Mouse (Mus musculus): Measurements from ENCODE around the gene Pdik1l. TPM values are rescaled to one million over a fixed set of nuclear protein-coding genes. Genes with fewer than 3 reads are reported as not detected.

The Pdik1l gene
- polyA plus RNA-seq, 1 experiment, result 3.4 TPM

DNA sequence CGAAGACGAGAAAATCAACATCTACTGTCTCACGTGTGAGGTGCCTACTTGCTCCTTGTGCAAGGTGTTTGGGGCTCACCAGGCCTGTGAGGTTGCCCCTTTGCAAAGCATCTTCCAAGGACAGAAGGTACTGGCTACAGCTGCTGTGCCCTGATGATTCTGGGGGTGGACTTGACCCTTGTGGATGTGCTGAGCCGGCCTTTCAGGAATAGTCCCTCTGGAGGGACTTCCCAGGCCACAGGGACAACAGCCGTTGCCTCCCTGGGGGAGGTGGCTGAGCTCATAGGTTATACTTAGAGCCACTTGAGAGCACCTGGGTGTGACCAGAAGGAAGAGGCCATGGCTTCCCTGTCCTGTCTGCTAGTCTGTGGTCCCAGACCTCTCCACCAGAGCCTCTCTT, 32.0 kb upstream of the Pdik1l start:
- TF ChIP-seq POLR2A (IDR thresholded peaks at IDR 0.05; ENCODE audit: low read depth, low read length) (no peak), CTCF (conservative IDR thresholded peaks at IDR 0.05; ENCODE audit: insufficient read depth, insufficient read length, low read depth, low read length) (no peak)
- no peaks in the 10 kb centered on the region for H3K27me3 ChIP-seq (replicated peaks; ENCODE audit: control insufficient read depth, insufficient read depth, low read length)
- H3K4me1 ChIP-seq (ENCODE audit: control insufficient read depth, insufficient read depth, low read length), result no peaks in the 10 kb centered on the region; the same call in 1 of the 2 replicates
- no peaks in the 10 kb centered on the region for H3K36me3 ChIP-seq (ENCODE audit: control insufficient read depth, insufficient read depth, low read length)
- no peak for DNase-seq
- H3K4me3 ChIP-seq (ENCODE audit: insufficient read depth, low read depth, low read length), result no peak overlapping the region
- 67% methylated on average over 5 of the region's 5 CpGs for WGBS
- H3K27ac ChIP-seq (ENCODE audit: insufficient read depth, low read depth, low read length), result no peak overlapping the region

DNA sequence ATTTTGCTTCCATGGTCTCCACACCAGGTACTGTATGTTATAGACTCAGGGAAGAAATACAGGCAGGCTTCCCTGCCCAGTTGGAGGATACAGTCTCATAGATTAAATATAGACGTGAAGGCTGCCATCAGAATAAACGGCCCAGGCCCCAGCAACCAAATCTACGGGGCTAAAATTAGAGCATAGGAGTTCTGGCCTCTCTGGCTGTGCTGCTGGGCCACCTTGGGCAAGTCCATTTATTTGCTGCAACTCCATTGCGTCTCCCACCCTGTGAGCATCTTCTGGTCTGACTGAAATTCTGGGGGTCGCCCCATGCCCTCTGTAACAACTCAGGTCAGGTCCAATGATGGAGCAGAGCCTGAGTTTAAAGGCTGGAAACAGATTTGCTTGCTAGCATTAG, 31.4 kb upstream of the Pdik1l start:
- Histone ChIP-seq H3K4me1 (ENCODE audit: control insufficient read depth, insufficient read depth, low read length) (no peaks in the 10 kb centered on the region), H3K36me3 (ENCODE audit: control insufficient read depth, insufficient read depth, low read length) (no peaks in the 10 kb centered on the region), H3K4me3 (ENCODE audit: insufficient read depth, low read depth, low read length) (no peak overlapping the region), H3K27me3 (replicated peaks; ENCODE audit: control insufficient read depth, insufficient read depth, low read length) (no peaks in the 10 kb centered on the region), H3K27ac (ENCODE audit: insufficient read depth, low read depth, low read length) (no peak overlapping the region)
- DNase-seq, result no peak
- TF ChIP-seq CTCF (conservative IDR thresholded peaks at IDR 0.05; ENCODE audit: insufficient read depth, insufficient read length, low read depth, low read length), result no peak
- no peak for TF ChIP-seq POLR2A (IDR thresholded peaks at IDR 0.05; ENCODE audit: low read depth, low read length)
- 91% methylated on average over 5 of the region's 5 CpGs for WGBS

DNA sequence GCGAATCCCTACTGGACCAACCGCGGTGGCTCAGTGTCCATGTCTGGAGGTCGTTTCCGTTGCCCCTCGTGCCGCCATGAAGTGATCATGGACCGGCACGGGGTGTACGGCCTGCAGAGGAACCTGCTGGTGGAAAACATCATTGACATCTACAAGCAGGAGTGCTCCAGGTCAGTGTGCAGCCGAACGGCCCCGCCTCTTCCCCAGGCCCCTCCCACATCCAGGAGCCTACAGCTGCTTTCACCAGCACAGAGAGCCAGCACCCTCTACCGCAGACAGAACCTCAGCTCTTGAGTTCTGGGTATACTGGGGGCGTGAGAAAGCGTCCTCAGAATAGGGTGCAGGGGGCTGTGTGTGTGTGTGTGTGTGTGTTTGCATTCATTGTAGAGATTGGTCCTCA, 28.7 kb upstream of the Pdik1l start:
- peak; percentile 46 for DNase-seq
- no peak for TF ChIP-seq POLR2A (IDR thresholded peaks at IDR 0.05; ENCODE audit: low read depth, low read length)
- no peak for TF ChIP-seq CTCF (conservative IDR thresholded peaks at IDR 0.05; ENCODE audit: insufficient read depth, insufficient read length, low read depth, low read length)
- Histone ChIP-seq H3K4me3 (ENCODE audit: insufficient read depth, low read depth, low read length) (no peak overlapping the region), H3K27ac (ENCODE audit: insufficient read depth, low read depth, low read length) (no peak overlapping the region), H3K27me3 (replicated peaks; ENCODE audit: control insufficient read depth, insufficient read depth, low read length) (no peaks in the 10 kb centered on the region), H3K4me1 (ENCODE audit: control insufficient read depth, insufficient read depth, low read length) (no peaks in the 10 kb centered on the region), H3K36me3 (ENCODE audit: control insufficient read depth, insufficient read depth, low read length) (no peaks in the 10 kb centered on the region)
- 55% methylated on average over 16 of the region's 16 CpGs for WGBS

DNA sequence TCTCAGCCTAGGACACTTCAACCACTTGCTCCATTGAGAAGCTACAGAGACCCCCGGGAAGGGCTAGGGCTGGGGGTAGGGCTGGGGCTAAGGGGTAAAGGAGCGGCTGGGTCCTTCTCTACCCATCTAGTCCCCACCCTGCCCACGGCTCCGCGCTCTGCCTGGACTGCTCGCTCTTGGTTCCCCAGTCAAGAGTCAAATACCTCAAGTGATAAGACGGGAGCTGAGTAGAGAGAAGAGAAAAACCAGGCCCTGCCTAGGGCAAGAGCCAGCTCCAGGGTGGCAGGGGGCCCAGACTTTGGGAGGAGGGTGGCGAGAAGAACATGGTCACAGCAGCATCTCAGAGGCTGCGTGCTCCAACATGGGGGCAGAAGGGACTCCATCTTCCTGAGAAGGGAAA, 27.8 kb upstream of the Pdik1l start:
- Histone ChIP-seq H3K27me3 (replicated peaks; ENCODE audit: control insufficient read depth, insufficient read depth, low read length) (no peaks in the 10 kb centered on the region), H3K27ac (ENCODE audit: insufficient read depth, low read depth, low read length) (no peak overlapping the region), H3K36me3 (ENCODE audit: control insufficient read depth, insufficient read depth, low read length) (no peaks in the 10 kb centered on the region), H3K4me1 (ENCODE audit: control insufficient read depth, insufficient read depth, low read length) (no peaks in the 10 kb centered on the region), H3K4me3 (ENCODE audit: insufficient read depth, low read depth, low read length) (no peak overlapping the region)
- 80% methylated on average over 9 of the region's 9 CpGs for WGBS
- no peak for DNase-seq
- TF ChIP-seq POLR2A (IDR thresholded peaks at IDR 0.05; ENCODE audit: low read depth, low read length) (no peak), CTCF (conservative IDR thresholded peaks at IDR 0.05; ENCODE audit: insufficient read depth, insufficient read length, low read depth, low read length) (no peak)

DNA sequence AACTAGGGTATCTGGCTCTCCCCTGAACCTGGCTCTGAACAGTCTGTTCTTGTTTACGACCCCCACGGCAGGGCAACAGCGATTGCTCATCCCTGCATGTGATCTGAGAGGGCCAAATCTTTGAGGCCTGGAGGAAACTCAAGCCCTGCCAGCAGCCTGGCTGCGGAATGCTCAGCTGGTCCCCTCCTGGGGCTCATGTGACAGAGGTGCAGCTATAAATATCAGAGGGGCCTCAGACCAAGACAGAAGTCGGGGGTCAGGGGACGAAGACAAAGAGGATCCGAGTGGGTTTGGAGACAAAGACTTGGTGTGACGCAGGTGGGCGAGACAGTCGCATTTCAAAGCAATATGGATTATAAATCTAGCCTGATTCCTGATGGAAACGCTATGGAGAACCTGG, 27.2 kb upstream of the Pdik1l start, which contains the start of gene Trim63:
Gene Trim63 (plus strand): TSS at position 245 of the 400 bp plus-strand sequence.
- WGBS, result 38% methylated on average over 11 of the region's 11 CpGs
- TF ChIP-seq CTCF (conservative IDR thresholded peaks at IDR 0.05; ENCODE audit: insufficient read depth, insufficient read length, low read depth, low read length), result no peak
- no peak for TF ChIP-seq POLR2A (IDR thresholded peaks at IDR 0.05; ENCODE audit: low read depth, low read length)
- Histone ChIP-seq H3K36me3 (ENCODE audit: control insufficient read depth, insufficient read depth, low read length) (no peaks in the 10 kb centered on the region), H3K4me3 (ENCODE audit: insufficient read depth, low read depth, low read length) (no peak within 1 kb of the TSS), H3K4me1 (ENCODE audit: control insufficient read depth, insufficient read depth, low read length) (no peaks in the 10 kb centered on the region; the same call in 1 of the 2 replicates), H3K27ac (ENCODE audit: insufficient read depth, low read depth, low read length) (no peak within 1 kb of the TSS), H3K27me3 (replicated peaks; ENCODE audit: control insufficient read depth, insufficient read depth, low read length) (no peaks in the 10 kb centered on the region)
- DNase-seq, result no peak

DNA sequence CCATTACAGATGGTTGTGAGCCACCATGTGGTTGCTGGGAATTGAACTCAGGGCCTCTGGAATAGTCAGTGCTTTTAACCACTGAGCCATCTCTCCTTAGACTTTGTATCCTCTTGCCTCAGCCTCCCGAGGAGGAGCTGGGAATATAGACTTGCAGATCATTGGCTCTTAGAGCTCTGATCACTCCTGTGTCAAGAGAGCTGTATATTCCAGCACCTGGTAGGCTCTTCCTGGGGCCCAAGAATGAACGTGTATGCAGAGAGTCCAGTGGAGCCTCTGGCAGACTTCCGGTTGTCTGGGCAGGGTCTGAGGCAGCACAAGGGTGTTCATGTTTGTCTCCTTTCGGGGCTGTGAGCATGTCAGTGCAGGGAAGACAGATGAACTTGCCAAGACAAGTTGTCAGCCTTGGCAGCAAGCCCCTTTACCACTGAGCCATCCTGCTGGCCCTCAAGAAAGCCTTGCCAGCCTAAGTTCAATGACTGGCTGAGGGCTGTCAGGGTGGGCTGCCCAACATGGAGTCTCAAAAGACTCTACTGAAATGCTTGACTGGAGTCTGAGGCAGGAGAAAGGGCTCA, 26.5 kb upstream of the Pdik1l start:
- DNase-seq, result no peak

DNA sequence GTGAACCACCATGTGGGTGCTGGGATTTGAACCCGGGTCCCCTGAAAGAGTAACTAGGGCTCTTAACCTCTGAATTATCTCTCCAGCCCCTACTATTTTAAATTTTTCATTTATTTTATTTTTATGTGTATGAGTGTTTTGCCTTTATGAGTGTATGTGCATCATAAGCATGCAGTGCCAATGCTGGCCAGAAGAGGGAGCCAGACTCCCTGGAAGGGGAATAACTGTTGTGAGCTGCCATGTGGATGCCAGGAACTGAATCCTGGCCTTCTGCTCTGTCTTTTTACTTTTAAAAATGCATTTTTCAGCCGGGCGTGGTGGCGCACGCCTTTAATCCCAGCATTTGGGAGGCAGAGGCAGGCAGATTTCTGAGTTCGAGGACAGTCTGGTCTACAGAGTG, 25.2 kb upstream of the Pdik1l start:
- 95% methylated on average over 6 of the region's 6 CpGs for WGBS
- no peak overlapping the region for H3K4me3 ChIP-seq (ENCODE audit: insufficient read depth, low read depth, low read length)

More for the DNA sequence above, 26.5 kb upstream of the Pdik1l start:
- no peaks in the 10 kb centered on the region for H3K27me3 ChIP-seq (replicated peaks; ENCODE audit: control insufficient read depth, insufficient read depth, low read length)
- H3K4me3 ChIP-seq (ENCODE audit: insufficient read depth, low read depth, low read length), result no peak overlapping the region
- no peak overlapping the region for H3K27ac ChIP-seq (ENCODE audit: insufficient read depth, low read depth, low read length)
- H3K36me3 ChIP-seq (ENCODE audit: control insufficient read depth, insufficient read depth, low read length), result no peaks in the 10 kb centered on the region
- H3K4me1 ChIP-seq (ENCODE audit: control insufficient read depth, insufficient read depth, low read length), result no peaks in the 10 kb centered on the region; the same call in 1 of the 2 replicates
- TF ChIP-seq CTCF (conservative IDR thresholded peaks at IDR 0.05; ENCODE audit: insufficient read depth, insufficient read length, low read depth, low read length), result no peak
- no peak for TF ChIP-seq POLR2A (IDR thresholded peaks at IDR 0.05; ENCODE audit: low read depth, low read length)
- WGBS, result 84% methylated on average over 4 of the region's 4 CpGs

More for the DNA sequence above, 25.2 kb upstream of the Pdik1l start:
- no peak for TF ChIP-seq POLR2A (IDR thresholded peaks at IDR 0.05; ENCODE audit: low read depth, low read length)
- peak; percentile 26; the same call in 1 of the 2 replicates for TF ChIP-seq CTCF (conservative IDR thresholded peaks at IDR 0.05; ENCODE audit: insufficient read depth, insufficient read length, low read depth, low read length)
- DNase-seq, result no peak
- no peak overlapping the region for H3K27ac ChIP-seq (ENCODE audit: insufficient read depth, low read depth, low read length)
- H3K36me3 ChIP-seq (ENCODE audit: control insufficient read depth, insufficient read depth, low read length), result no peaks in the 10 kb centered on the region
- no peaks in the 10 kb centered on the region for H3K27me3 ChIP-seq (replicated peaks; ENCODE audit: control insufficient read depth, insufficient read depth, low read length)
- no peaks in the 10 kb centered on the region; the same call in 1 of the 2 replicates for H3K4me1 ChIP-seq (ENCODE audit: control insufficient read depth, insufficient read depth, low read length)
